Mouse (Mus musculus) cerebellum, postnatal 36 days (tissue): ENCODE data around the gene Zcchc17.
A peak's percentile ranks its signal among the peaks of the same experiment; 100 is the strongest.

ENCODE experiments used
- DNase-seq, 2 experiments: peaks; one replicate each; pipeline ENCODE4 v3.0.0; 2021 to 2022; ENCODE audit warnings: mixed read lengths in 2 of 2

Zcchc17 gene

DNA sequence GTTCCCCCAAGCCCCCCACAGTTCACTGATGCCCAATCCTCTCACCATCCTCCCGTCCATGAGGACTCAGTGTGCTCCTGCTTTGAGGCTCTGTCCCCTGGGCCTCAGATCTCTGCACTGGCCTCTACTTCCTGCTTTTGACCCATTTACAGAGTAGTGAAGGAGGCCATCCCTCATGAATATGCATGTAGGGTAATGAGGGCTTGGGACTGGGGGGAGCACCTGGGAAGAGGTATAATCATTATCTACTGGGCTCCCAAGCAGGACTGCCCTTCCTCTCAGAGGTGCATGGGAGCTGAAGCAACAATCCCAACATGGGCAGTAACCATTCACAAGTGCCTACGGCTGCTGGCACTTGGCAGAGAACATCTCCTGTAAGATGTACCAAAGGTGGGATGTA, 80.6 kb downstream of the Zcchc17 start, which contains the start of gene Serinc2:
Gene Serinc2 (minus strand): TSS at position 101 of the 400 bp plus-strand sequence.
- DNase-seq, result no peak

DNA sequence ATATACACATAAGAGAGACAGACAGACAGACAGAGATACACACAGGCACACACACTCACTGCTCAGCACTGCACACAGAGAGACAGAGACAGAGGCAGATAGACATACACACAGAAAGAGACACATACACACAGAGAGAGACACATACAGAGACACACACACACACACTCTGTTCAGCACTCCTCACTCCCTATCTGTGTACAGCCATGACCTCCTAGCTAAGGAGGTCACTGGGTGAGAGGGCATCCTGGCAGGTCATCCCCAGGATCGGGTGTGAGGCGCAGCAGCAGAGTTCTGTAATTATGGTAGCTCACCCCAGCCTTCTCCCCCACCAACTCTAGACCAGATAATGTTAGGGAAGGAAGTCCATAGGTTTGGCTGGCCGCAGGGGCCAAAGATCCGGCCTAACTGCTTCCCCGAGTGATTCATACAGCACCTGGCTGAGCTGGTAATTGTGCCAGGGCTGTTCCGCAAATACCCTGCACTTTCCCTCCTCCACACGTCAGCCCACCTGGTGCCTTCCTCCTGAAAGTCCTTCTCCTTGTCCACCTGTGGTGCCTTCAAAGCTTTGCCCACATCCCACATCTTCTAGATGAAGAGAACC, 83.1 kb downstream of the Zcchc17 start:
- peak in 1 of 2 experiments; percentile 31 for DNase-seq

DNA sequence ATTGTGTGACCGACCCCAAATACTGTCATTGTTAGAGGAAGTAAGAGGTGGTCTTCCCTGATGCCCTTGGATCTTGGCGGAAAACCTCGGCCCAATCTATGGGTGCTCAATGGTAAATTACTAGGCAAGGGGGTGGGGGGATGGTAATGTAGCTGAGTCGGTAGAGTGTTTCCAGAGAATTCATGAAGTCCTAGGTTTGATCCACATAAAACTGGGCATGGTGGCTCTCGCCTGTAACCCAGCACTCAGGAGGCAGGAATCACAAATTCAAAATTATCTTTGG, 84.0 kb downstream of the Zcchc17 start:
- no peak for DNase-seq

DNA sequence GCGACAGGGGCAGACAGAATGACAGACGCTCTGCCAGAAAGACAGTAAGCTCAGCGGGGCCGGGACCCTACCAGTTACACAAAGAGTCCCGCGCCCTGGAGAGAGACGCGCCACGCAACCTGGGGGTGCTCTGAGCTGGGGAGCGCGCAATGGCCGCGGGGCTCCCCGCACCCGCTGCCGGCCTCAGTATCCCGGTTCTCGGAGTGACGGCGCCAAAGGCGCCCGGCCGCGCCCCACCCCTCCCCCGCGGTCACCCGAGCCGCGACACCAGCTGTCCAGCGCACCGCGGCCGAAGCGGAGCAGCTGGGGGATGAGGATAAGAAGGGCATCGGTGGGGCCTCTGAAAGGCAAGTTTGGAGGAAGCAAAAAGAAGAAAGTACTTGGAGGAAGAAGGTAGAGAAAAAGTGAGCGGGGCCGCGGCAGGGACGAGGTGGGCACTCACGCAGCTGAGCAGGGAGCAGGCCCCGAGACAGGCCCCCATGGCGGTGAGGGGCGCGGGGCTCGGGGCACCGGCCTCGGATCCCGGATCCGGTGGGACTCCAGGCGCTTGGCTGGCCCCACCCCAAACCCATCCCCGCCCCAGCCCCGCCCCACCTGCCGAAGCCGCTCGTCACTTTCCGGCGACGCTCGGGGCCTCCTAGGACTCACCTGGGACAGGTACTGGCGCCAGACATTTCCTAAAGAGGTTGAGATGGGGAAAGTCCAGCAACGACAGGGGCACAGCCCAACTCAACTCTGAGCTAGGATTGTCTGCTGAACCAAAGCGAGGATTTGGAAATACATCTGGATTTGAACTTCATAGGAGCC, 84.5 kb downstream of the Zcchc17 start:
- DNase-seq, result peak; percentile 80 to 83

DNA sequence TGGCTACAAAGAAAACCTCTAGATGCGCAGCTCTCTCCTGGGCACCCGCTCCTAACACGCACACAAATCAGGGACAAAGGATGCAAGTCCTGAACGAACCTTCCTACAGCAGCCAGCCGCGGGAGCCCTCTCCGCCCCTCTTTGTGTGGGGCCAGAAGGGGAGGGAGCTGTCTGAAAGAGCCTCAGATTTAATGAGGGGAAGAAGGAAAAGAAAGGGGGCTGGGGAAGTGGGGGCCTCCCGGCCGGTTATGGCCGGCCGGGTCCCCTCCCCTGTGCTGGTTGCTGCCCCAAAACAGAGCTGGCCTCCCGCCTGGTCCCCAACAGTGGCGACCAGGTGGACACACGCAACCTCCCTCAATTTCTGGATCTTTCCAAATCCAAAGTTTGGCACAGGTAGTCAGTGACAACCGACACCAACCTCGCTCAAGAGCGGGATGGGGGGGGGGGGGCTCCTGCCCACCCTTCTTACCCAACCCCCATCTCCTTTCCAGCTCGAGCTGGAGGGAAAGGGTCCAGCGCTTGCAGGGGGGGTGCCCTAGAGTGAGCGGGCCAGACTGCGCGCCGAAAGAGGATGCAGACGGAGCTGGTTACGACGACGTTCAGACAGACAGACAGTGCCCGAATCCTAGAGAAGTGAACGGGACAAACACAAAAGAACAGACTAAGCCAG, 85.3 kb downstream of the Zcchc17 start:
- DNase-seq, result peak; percentile 70 to 73

DNA sequence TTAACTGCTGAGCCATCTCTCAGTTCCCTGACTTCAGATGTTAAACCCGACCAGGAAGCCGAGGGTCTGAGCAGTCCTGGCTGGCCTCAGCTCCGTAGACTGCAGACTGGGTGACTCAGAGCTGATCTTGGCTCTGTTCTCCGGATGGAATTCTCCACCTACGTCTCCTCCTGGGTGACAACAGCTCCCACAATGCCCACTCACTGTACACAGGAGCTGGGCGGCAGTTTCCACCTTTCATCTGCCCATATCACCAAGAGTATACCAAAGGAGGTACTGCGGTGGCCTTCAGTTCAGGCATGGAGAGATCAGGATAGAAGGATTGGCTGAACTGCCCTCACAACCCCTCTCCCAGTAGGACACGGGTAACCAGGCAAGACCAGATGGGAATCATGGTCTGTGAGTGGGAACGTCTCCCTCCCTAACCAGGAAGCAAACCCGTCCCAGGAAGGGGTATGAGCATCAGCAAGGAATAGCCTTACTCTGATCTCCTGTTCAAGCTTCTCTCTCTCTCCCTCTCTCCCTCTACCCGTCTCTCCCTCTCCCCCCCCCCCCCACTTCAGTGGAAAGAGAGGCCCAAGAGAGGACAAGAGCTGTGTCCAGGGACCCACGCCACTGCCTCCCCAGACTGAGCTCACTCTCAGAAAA, 85.9 kb downstream of the Zcchc17 start:
- peak; percentile 68 to 79 for DNase-seq

DNA sequence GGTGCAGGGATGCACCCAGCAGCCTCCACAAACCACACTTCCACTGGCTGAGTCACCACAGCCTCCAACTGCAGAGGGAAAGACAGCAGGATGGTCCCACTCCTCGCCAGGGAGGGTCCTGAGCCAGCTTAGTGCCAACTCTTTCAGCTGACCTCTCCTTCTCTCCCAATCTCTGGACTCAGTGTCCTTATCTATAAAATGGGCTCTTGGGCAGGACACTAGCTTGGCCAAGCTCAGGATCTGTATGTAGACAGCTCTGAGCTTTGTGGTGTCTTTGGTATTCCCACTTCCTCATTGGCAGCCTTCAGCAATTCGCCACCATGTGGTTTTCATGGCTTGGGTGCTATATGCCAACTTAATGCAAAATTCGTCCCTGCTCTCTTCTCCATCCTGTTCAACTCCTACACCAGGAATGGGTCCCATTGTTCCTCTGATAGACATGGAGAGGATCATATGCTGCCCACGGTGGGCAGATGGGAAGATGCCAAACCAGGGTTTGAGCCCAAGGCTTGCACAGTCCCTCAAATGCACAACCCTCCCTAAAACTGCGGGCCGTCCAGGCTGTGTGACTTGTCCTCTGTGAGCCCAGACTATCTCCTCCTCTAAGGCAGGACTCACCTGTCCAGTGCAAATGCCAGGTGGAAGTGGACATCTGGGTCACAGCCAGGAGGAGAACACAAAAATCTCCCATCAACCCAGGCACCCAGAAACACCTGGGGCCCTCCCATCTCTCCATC, 89.0 kb downstream of the Zcchc17 start:
- no peak for DNase-seq

DNA sequence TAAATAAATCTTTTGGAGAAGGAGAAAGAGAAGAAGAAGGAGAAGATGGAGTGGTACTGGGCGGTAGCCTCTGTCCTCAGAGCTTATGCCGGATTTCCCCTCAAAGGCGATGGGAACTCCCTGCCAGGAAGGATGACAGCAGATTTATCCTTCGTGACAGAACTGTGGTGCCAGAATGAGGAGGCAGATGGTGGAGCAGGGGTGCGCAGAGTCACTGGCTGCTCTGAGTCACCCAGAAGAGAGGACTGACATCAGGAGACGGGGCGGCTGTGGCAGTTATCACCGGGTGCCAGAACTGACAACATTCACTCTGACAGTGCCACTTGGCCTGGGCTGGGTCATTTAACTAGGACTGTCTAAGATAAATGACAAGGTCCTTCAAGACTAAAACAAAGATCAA, 89.7 kb downstream of the Zcchc17 start:
- peak; percentile 76 to 79 for DNase-seq

DNA sequence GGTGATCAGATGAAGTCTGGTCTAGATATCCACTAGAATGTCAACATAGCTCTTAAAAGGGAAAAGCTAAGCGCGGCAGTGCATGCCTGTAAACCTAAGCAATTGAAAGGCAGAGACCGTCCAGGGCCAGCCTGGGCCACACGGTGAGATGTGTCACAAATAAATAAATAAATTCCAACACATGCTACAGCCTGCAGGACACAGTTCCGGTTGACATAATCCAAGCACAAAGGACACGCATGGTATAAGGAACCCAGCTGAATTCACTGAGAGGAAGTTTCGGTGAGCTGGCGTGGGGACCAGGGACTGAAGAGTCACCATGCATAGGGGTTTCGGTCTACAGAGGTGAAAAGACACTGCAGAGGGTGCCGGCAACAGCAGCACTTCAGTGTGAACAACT, 91.0 kb downstream of the Zcchc17 start:
- no peak for DNase-seq

DNA sequence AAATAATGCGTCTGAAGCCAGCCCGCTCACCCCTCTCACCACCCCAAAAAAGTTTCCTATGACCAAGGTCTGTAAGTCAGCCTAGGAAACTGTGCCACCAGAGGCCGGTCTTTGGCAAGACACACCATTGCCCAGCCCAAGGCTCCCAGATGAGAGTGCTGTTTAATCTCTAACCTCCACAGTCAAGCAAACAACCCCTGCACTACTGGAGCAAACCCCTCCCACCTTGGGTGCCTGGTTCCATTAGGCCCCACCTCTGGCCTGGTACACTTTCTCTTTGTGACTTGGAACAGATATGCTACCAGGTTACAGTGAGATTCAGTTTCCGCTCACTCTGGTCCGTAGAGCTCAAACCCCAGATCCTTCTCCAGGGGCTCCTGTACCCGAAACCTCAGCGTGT, 92.7 kb downstream of the Zcchc17 start:
- DNase-seq, result no peak

DNA sequence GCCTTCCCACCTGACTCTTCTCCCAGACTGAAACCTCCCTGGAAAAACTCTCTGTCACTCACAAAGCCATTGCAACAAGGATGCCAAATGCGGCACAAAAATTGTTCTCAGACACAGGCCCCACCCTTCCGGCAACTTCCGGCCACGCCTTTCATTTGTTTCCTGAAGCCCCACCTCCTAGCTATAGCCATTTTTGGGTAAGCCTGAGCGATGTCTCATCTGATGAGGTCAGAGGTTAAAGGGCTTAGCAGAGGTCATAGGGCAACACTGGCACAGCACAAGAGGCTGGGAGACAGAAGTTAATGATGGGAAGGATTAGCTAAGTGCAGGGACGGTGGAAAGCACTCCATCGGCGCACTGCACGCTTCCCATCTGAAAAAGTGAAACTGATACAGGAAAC, 93.1 kb downstream of the Zcchc17 start:
- no peak for DNase-seq
